Mouse (Mus musculus) CH12.LX (cell line): ENCODE measurements around the gene Socs2.

Experiments
- CHD1 ChIP-seq: IDR thresholded peaks from 2 replicates; pipeline ENCODE4 v1.6.1; 2012; ENCODE audit warnings: low read depth, low read length, improper control_type of control experiment, inconsistent platforms
- CHD2 ChIP-seq: IDR thresholded peaks from 2 replicates; pipeline ENCODE4 v1.6.1; 2011; ENCODE audit warnings: low read length, improper control_type of control experiment
- CTCF ChIP-seq, 2 experiments: IDR thresholded peaks in 1 of 2; conservative IDR thresholded peaks in 1 of 2; 2 replicates each; pipeline ENCODE4 v1.5.1; 2011 to 2012; ENCODE audit warnings: low read depth in 2 of 2, low read length in 2 of 2, improper control_type of control experiment in 1 of 2, inconsistent platforms in 1 of 2, mild to moderate bottlenecking in 1 of 2, moderate library complexity in 1 of 2
- E2F4 ChIP-seq: IDR thresholded peaks from 2 replicates; pipeline ENCODE4 v1.6.1; 2011; ENCODE audit warnings: low read depth, low read length, improper control_type of control experiment; ENCODE audit not compliant: insufficient replicate concordance
- EP300 ChIP-seq: IDR thresholded peaks from 2 replicates; pipeline ENCODE4 v1.6.1; 2011; ENCODE audit warnings: low read length, improper control_type of control experiment
- ETS1 ChIP-seq: conservative IDR thresholded peaks from 2 replicates; pipeline ENCODE4 v1.6.1; 2012; ENCODE audit warnings: low read depth, mild to moderate bottlenecking, inconsistent platforms, low read length, improper control_type of control experiment, moderate library complexity
- POLR2A ChIP-seq: IDR thresholded peaks from 2 replicates; pipeline ENCODE4 v1.6.1; 2011; ENCODE audit warnings: low read depth, mild to moderate bottlenecking, improper control_type of control experiment, low read length
- ZKSCAN1 ChIP-seq: IDR thresholded peaks from 2 replicates; pipeline ENCODE4 v1.6.1; 2012; ENCODE audit warnings: low read depth, inconsistent platforms, low read length, improper control_type of control experiment, borderline replicate concordance
- ZMIZ1 ChIP-seq: IDR thresholded peaks from 2 replicates; pipeline ENCODE4 v1.6.1; 2012; ENCODE audit warnings: low read depth, mild to moderate bottlenecking, inconsistent platforms, low read length, improper control_type of control experiment

DNA sequence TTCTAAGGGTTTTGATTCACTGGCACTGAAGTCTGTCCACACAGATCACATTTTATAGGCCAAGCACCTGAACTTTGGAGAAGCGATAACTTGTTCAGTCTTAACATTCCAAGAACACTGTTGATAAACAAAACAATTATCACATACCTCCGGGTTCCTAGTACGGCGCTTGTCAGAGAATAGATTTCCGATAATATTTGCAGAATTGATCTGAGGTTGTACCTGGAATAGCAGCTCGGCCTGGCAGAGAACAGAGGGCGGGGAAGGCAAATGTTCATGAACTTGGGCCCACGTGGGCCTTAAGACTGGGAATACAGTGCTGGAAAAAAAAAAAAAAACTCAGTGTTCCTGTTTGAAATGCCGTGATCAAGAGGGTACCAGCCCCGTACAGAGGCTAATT is 13.3 kb upstream of the Socs2 start:
- no peak for TF ChIP-seq CTCF (conservative IDR thresholded peaks at IDR 0.05 in 1 of 2, IDR thresholded peaks at IDR 0.05 in 1 of 2; ENCODE audit: low read depth in 2 of 2, low read length in 2 of 2)
- TF ChIP-seq ZMIZ1: no peak
- no peak for TF ChIP-seq CHD1
- no peak for TF ChIP-seq E2F4
- no peak for TF ChIP-seq ETS1
- no peak for TF ChIP-seq EP300
- no peak for TF ChIP-seq POLR2A
- no peak for TF ChIP-seq CHD2
- TF ChIP-seq ZKSCAN1: no peak
